Mouse (Mus musculus): ENCODE measurements around the gene Gm20518. TPM values are rescaled to one million over a fixed set of nuclear protein-coding genes. Genes with fewer than 3 reads are reported as not detected.
A peak's percentile ranks its signal among the peaks of the same experiment; 100 is the strongest.

Gm20518 gene
- total RNA-seq, 2 experiments from 2014 or later: 0.17 to 0.68 TPM

- peak; percentile 49 for DNase-seq (ENCODE audit: low spot score)
- intact Hi-C loops (cut with DNase I): no loop called here
These were observed 94.3 kb downstream of the Gm20518 start, which contains the start of gene Scarf2 for GRCm38 (mm10) chr16:17796971-17797811. Scarf2 (plus strand) TSS chr16:17797282.

GRCm38 (mm10) chr16:17796519-17796918, 95.0 kb downstream of the Gm20518 start:
- intact Hi-C loops (cut with DNase I): no loop called here
- no peak for DNase-seq (ENCODE audit: low spot score)

GRCm38 (mm10) chr16:17795643-17796042, 95.8 kb downstream of the Gm20518 start:
- intact Hi-C loops (cut with DNase I): no loop called here
- DNase-seq (ENCODE audit: low spot score): no peak

GRCm38 (mm10) chr16:17794047-17794446, 97.4 kb downstream of the Gm20518 start:
- intact Hi-C loops (cut with DNase I): no loop called here
- DNase-seq (ENCODE audit: low spot score): no peak

- intact Hi-C loops (cut with DNase I): no loop called here
- DNase-seq (ENCODE audit: low spot score): no peak
These were observed 98.7 kb downstream of the Gm20518 start for GRCm38 (mm10) chr16:17792728-17793127.

GRCm38 (mm10) chr16:17785337-17785736, 106.1 kb downstream of the Gm20518 start:
- no peak for DNase-seq (ENCODE audit: low spot score)

More at GRCm38 (mm10) chr16:17785337-17785736, 106.1 kb downstream of the Gm20518 start:
- intact Hi-C loops (cut with DNase I): no loop called here

Other genes with a start within 250 kb of the Gm20518 start
- under 1 TPM in 1 of 2 experiments, not detected in 1; 0.36 TPM for gene Ccdc74a, start 245.2 kb downstream of the Gm20518 start, total RNA-seq (2021)
- gene Med15, start 158.8 kb downstream of the Gm20518 start, total RNA-seq (2021): 10 to 100 TPM; 24.5 to 26.6 TPM
- 10 to 100 TPM; 16.1 to 16.7 TPM for gene Klhl22, start 132.1 kb downstream of the Gm20518 start, total RNA-seq (2021)
- gene Scarf2, start 94.4 kb downstream of the Gm20518 start, total RNA-seq (2021): 1 to 10 TPM; 5.1 to 5.6 TPM
- not detected for gene B830017H08Rik, start 58.5 kb downstream of the Gm20518 start, total RNA-seq (2021)
- gene Car15, start 53.3 kb downstream of the Gm20518 start, total RNA-seq (2021): 1 to 10 TPM; 1.8 to 2.5 TPM
- gene Tssk1, start 2.6 kb upstream of the Gm20518 start, total RNA-seq (2021): under 1 TPM; 0.05 to 0.11 TPM
- gene Dgcr2, start 6.9 kb upstream of the Gm20518 start, total RNA-seq (2021): 10 to 100 TPM; 46.5 to 49.5 TPM
- not detected for gene Tssk2, start 7.0 kb upstream of the Gm20518 start, total RNA-seq (2021)
- gene Ess2, start 19.7 kb upstream of the Gm20518 start, total RNA-seq (2021): 1 to 10 TPM; 8.7 to 9.3 TPM
- not detected for gene Gsc2, start 23.4 kb upstream of the Gm20518 start, total RNA-seq (2021)
- gene Slc25a1, start 36.5 kb upstream of the Gm20518 start, total RNA-seq (2021): 10 to 100 TPM in 1 of 2 experiments, 1 to 10 TPM in 1; 7.1 to 14.8 TPM
- gene Vpreb2, start 88.8 kb upstream of the Gm20518 start, total RNA-seq (2021): not detected
- 10 to 100 TPM; 39.6 to 44.8 TPM for gene Dgcr6, start 161.2 kb upstream of the Gm20518 start, total RNA-seq (2021)
- 10 to 100 TPM; 21.9 to 25.9 TPM for gene Prodh, start 198.5 kb upstream of the Gm20518 start, total RNA-seq (2021)
- 1 to 10 TPM; 9.1 to 9.9 TPM for gene Rtn4r, start 236.0 kb upstream of the Gm20518 start, total RNA-seq (2021)